In genomic region chr5:136083669-136084107, GRCm38 (mm10) we compare ENCODE assay signal across 8 mouse cellular contexts. TPM values are rescaled to one million over a fixed set of nuclear protein-coding genes. Genes with fewer than 3 reads are reported as not detected.
A peak's percentile ranks its signal among the peaks of the same experiment; 100 is the strongest.
DNase-seq lines count a peak whose midpoint lies in the region; ATAC-seq and TF ChIP-seq lines count a peak whose summit lies in the region.

Rasa4 (plus strand) TSS chr5:136083916.

- no peak within 1 kb of the TSS for H3K27ac ChIP-seq in embryonic facial prominence, embryonic 14.5 days (replicated peaks; ENCODE audit: low read depth, low read length)
- H3K27ac ChIP-seq in limb, embryonic 14.5 days (replicated peaks; ENCODE audit: low read depth, low read length): no peak within 1 kb of the TSS
- H3K27ac ChIP-seq in midbrain, postnatal 0 days (ENCODE audit: low read depth, low read length): peak within 1 kb of the TSS; percentile 27; the same call in 1 of the 2 replicates

- peak within 1 kb of the TSS; percentile 64 for H3K4me2 ChIP-seq in embryonic facial prominence, embryonic 14.5 days (ENCODE audit: low read depth, low read length)
- peak within 1 kb of the TSS; percentile 93 for H3K4me2 ChIP-seq in limb, embryonic 14.5 days (replicated peaks; ENCODE audit: low read depth, low read length, severe bottlenecking)
- H3K4me2 ChIP-seq in midbrain, postnatal 0 days (ENCODE audit: low read depth, low read length, poor library complexity, severe bottlenecking): peak within 1 kb of the TSS; percentile 76

- H3K36me3 ChIP-seq in embryonic facial prominence, embryonic 14.5 days (ENCODE audit: control insufficient read depth, insufficient read depth, low read length): no peaks in the 10 kb centered on the region
- no peaks in the 10 kb centered on the region for H3K36me3 ChIP-seq in limb, embryonic 14.5 days (ENCODE audit: control insufficient read depth, insufficient read depth, low read length)
- H3K36me3 ChIP-seq in midbrain, postnatal 0 days (ENCODE audit: insufficient read depth, low read length): no peaks in the 10 kb centered on the region

- H3K27me3 ChIP-seq in embryonic facial prominence, embryonic 14.5 days (replicated peaks; ENCODE audit: control insufficient read depth, insufficient read depth, low read length): peaks cover 6% of the 10 kb centered on the region
- no peaks in the 10 kb centered on the region for H3K27me3 ChIP-seq in limb, embryonic 14.5 days (ENCODE audit: control insufficient read depth, insufficient read depth, low read length)
- H3K27me3 ChIP-seq in midbrain, postnatal 0 days (ENCODE audit: insufficient read depth, low read length): no peaks in the 10 kb centered on the region

- TF ChIP-seq CTCF in midbrain, postnatal 0 days (IDR thresholded peaks at IDR 0.05): peak; percentile 30; the same call in 1 of the 2 replicates

- H3K9ac ChIP-seq in embryonic facial prominence, embryonic 14.5 days (ENCODE audit: low read depth, low read length): peak within 1 kb of the TSS; percentile 56
- peak within 1 kb of the TSS; percentile 53 for H3K9ac ChIP-seq in limb, embryonic 14.5 days (ENCODE audit: low read depth, low read length, severe bottlenecking)
- H3K9ac ChIP-seq in midbrain, postnatal 0 days (replicated peaks; ENCODE audit: low read length, poor library complexity, severe bottlenecking): peak within 1 kb of the TSS; percentile 69

- peak within 1 kb of the TSS; percentile 46 for H3K4me3 ChIP-seq in embryonic facial prominence, embryonic 14.5 days (ENCODE audit: low read depth, low read length)
- H3K4me3 ChIP-seq in limb, embryonic 14.5 days (replicated peaks; ENCODE audit: low read length): peak within 1 kb of the TSS; percentile 64
- peak within 1 kb of the TSS; percentile 65 for H3K4me3 ChIP-seq in midbrain, postnatal 0 days (ENCODE audit: low read depth, low read length)

- TF ChIP-seq POLR2A in limb, embryonic 14.5 days (IDR thresholded peaks at IDR 0.05; ENCODE audit: borderline replicate concordance, extremely low read depth, insufficient read depth, insufficient read length): peak; percentile 13; the same call in 1 of the 2 replicates

- ATAC-seq in embryonic facial prominence, embryonic 14.5 days (ENCODE audit: low read depth): peak; percentile 98
- ATAC-seq in limb, embryonic 14.5 days (ENCODE audit: low FRiP score, low read depth): peak; percentile 98
- peak; percentile 93 for ATAC-seq in midbrain, postnatal 0 days (ENCODE audit: low FRiP score)

- 2% methylated on average over 17 of the region's 28 CpGs for WGBS in embryonic facial prominence, embryonic 14.5 days
- 2% methylated on average over 18 of the region's 28 CpGs for WGBS in limb, embryonic 14.5 days
- under 1% methylated on average over 25 of the region's 28 CpGs for WGBS in midbrain, postnatal 0 days

- peak; percentile 93 for DNase-seq in 3T3-L1 (ENCODE audit: low read depth, low spot score)
- DNase-seq in adrenal gland, postnatal 4 days (ENCODE audit: low spot score in 2 of 2): peak; percentile 72 to 83
- peak; percentile 99 for DNase-seq in embryonic facial prominence, embryonic 14.5 days (ENCODE audit: low spot score)
- peak; percentile 92 for DNase-seq in heart, adult 8-10 months (ENCODE audit: low spot score)
- DNase-seq in kidney, adult 9 months: peak; percentile 95
- DNase-seq in limb, embryonic 14.5 days (ENCODE audit: low spot score): peak; percentile 98
- DNase-seq in midbrain, postnatal 0 days (ENCODE audit: low spot score): peak; percentile 97
- DNase-seq in spleen, postnatal 14 days (ENCODE audit: low spot score in 2 of 2): peak; percentile 78 to 85

- H3K9me3 ChIP-seq in embryonic facial prominence, embryonic 14.5 days (ENCODE audit: control insufficient read depth, low read length): no peaks in the 10 kb centered on the region
- no peaks in the 10 kb centered on the region for H3K9me3 ChIP-seq in limb, embryonic 14.5 days (ENCODE audit: control insufficient read depth, low read length)
- no peaks in the 10 kb centered on the region for H3K9me3 ChIP-seq in midbrain, postnatal 0 days (ENCODE audit: low read length)

- H3K4me1 ChIP-seq in embryonic facial prominence, embryonic 14.5 days (ENCODE audit: control insufficient read depth, insufficient read depth, low read length): 0 out of 2 replicates have a peak, but pooled peaks cover 10% of the 10 kb centered on the region
- peaks cover 9% of the 10 kb centered on the region; the same call in 1 of the 2 replicates for H3K4me1 ChIP-seq in limb, embryonic 14.5 days (ENCODE audit: control insufficient read depth, insufficient read depth, low read length)
- H3K4me1 ChIP-seq in midbrain, postnatal 0 days (ENCODE audit: insufficient read depth, low read length): peaks cover 7% of the 10 kb centered on the region; the same call in 1 of the 2 replicates

RNA-seq across cellular contexts. Expression of gene Rasa4, which starts in this region (rescaled TPM):
- total RNA-seq in adrenal gland, postnatal 4 days (2021): 10 to 100 TPM; 15.2 to 19.6 TPM
- polyA plus RNA-seq in embryonic facial prominence, embryonic 14.5 days (2014; fragmentation: Nextera tagmentation; extraction: Ambion mirVana): 11.4 and 13.8 TPM in 2 replicates
- total RNA-seq in heart, adult 8-10 months (2022): 1 to 10 TPM; 6.6 to 7.6 (median 6.9) TPM
- polyA plus RNA-seq in limb, embryonic 14.5 days (2012; rRNA removed): 29.4 and 35.0 TPM in 2 replicates
- 14.1 and 17.1 TPM in 2 replicates for polyA plus RNA-seq in limb, embryonic 14.5 days (2014; fragmentation: Nextera tagmentation; extraction: Ambion mirVana)
- 30.6 and 31.3 TPM in 2 replicates for total RNA-seq in midbrain, postnatal 0 days (2014; rRNA removed)
- polyA plus RNA-seq in midbrain, postnatal 0 days (2015; fragmentation: Nextera tagmentation; extraction: Ambion mirVana): 26.8 and 29.6 TPM in 2 replicates
